Mouse (Mus musculus): Measurements from ENCODE around the gene Plekha1.

DNA sequence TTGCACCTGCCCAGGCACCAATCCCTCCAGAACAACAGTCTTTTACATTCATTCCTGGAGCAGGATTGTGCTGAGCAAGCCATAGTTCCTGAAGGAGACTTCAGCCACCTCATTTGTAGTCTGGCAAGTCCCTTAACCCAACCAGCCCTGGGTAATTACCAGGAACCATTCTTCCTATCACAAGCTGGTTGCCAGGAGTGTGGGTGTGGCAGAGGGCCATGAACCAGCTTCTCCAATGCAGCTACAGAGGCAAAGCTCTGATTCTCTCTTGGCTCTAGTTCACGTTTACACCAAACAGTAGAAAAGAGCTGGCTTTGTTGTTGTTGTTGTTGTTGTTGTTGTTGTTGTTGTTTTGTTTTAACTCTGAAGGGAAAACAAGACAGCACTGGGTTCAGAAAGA lies 3.1 kb upstream of the Plekha1 start:
- TF ChIP-seq CTCF (IDR thresholded peaks at IDR 0.05; ENCODE audit: borderline replicate concordance, insufficient read depth, low read length) (no peak), POLR2A (IDR thresholded peaks at IDR 0.05; ENCODE audit: low read depth, low read length) (no peak)

Data from embryonic fibroblast, embryonic 13.5 days (primary cell).